Mouse (Mus musculus): ENCODE results near the gene Klrb1a.

Klrb1a gene

GRCm38 (mm10) chr6:128602463-128603201, 20.7 kb downstream of the Klrb1a start:
- in situ Hi-C loops (cut with MboI; ENCODE audit: low sequenced_read_pairs) = no loop called here

GRCm38 (mm10) chr6:128602026-128602425, 21.3 kb downstream of the Klrb1a start:
- in situ Hi-C loops (cut with MboI; ENCODE audit: low sequenced_read_pairs) = no loop called here

GRCm38 (mm10) chr6:128599555-128599954, 23.8 kb downstream of the Klrb1a start:
- in situ Hi-C loops (cut with MboI; ENCODE audit: low sequenced_read_pairs) = no loop called here

- in situ Hi-C loops (cut with MboI; ENCODE audit: low sequenced_read_pairs) = no loop called here
These were observed 24.9 kb downstream of the Klrb1a start for GRCm38 (mm10) chr6:128598256-128599047.

GRCm38 (mm10) chr6:128597121-128597522, 26.2 kb downstream of the Klrb1a start:
- in situ Hi-C loops (cut with MboI; ENCODE audit: low sequenced_read_pairs) = no loop called here

- in situ Hi-C loops (cut with MboI; ENCODE audit: low sequenced_read_pairs) = no loop called here
These were observed 28.7 kb downstream of the Klrb1a start for GRCm38 (mm10) chr6:128594651-128595050.

- in situ Hi-C loops (cut with MboI; ENCODE audit: low sequenced_read_pairs) = no loop called here
These were observed 33.9 kb downstream of the Klrb1a start for GRCm38 (mm10) chr6:128589426-128589825.

GRCm38 (mm10) chr6:128587619-128588018, 35.7 kb downstream of the Klrb1a start:
- in situ Hi-C loops (cut with MboI; ENCODE audit: low sequenced_read_pairs) = no loop called here

- in situ Hi-C loops (cut with MboI; ENCODE audit: low sequenced_read_pairs) = no loop called here
These were observed 37.6 kb downstream of the Klrb1a start for GRCm38 (mm10) chr6:128585642-128586245.

- in situ Hi-C loops (cut with MboI; ENCODE audit: low sequenced_read_pairs) = no loop called here
These were observed 39.2 kb downstream of the Klrb1a start for GRCm38 (mm10) chr6:128584070-128584660.

GRCm38 (mm10) chr6:128581508-128581907, 41.8 kb downstream of the Klrb1a start, which contains the start of gene A2ml1:
A2ml1 (minus strand) TSS chr6:128581608.
- in situ Hi-C loops (cut with MboI; ENCODE audit: low sequenced_read_pairs) = no loop called here

GRCm38 (mm10) chr6:128577301-128577700, 46.0 kb downstream of the Klrb1a start:
- in situ Hi-C loops (cut with MboI; ENCODE audit: low sequenced_read_pairs) = no loop called here

GRCm38 (mm10) chr6:128566589-128566988, 56.7 kb downstream of the Klrb1a start:
- in situ Hi-C loops (cut with MboI; ENCODE audit: low sequenced_read_pairs) = no loop called here

Data from CH12F3 (cell line).